In the genomic region with DNA sequence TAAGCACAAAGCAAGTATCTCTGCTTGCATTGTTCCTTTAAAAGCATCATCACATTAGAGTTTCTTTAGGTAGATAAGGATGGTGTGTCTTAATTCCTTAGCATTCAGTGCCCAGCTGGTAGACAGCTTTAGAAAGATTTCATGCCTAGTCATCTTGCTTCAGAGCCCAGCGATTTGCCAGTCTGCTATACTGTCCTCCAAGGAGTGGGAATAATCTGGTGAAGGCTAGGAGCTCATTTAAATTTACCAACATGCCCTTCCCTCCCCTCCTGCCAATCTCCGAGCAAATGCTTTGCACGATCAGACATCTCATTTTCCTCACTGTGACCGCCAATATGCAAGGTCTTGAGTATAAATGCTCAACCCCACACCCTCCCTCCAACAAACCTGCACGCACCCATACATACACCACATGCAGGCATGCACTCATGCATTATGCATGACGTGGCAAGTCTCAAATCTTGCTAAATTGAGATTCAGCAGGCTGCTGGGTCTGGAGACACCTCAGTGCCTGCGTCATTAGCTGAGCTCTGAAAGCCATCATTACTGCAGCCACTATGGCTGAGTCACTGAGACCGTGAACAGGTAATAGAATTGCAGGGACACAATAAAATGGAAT, we compare ENCODE assay signal across 15 mouse cellular contexts.
A peak's percentile ranks its signal among the peaks of the same experiment; 100 is the strongest.
DNase-seq lines count a peak whose midpoint lies in the region; ATAC-seq and TF ChIP-seq lines count a peak whose summit lies in the region.
"Had no signal": no experiment of that assay in that cellular context is flagged by ENCODE, and none has a peak within 500 bp of the region (broad histone marks: within the 10 kb centered on the region; RNA-seq: fewer than 3 reads in every experiment).

No protein-coding gene starts in this region.

- no peak overlapping the region for H3K4me3 ChIP-seq in embryonic facial prominence, embryonic 12.5 days
- H3K4me3 ChIP-seq in embryonic facial prominence, embryonic 10.5 days = no peak overlapping the region
- no peak overlapping the region for H3K4me3 ChIP-seq in neural tube, embryonic 11.5 days (ENCODE audit: low read depth, low read length)
- no peak overlapping the region for H3K4me3 ChIP-seq in midbrain, embryonic 13.5 days (replicated peaks)
- H3K4me3 ChIP-seq in intestine, postnatal 0 days (ENCODE audit: low read depth, low read length) = no peak overlapping the region
- H3K4me3 ChIP-seq: gastrocnemius, adult 2 months had no signal

- H3K4me2 ChIP-seq in embryonic facial prominence, embryonic 12.5 days (replicated peaks) = no peak overlapping the region
- H3K4me2 ChIP-seq in neural tube, embryonic 11.5 days (ENCODE audit: low read depth) = no peak overlapping the region
- 0 out of 2 replicates have a peak overlapping the region, but pooled peaks have one; percentile 25 for H3K4me2 ChIP-seq in midbrain, embryonic 13.5 days (replicated peaks)
- H3K4me2 ChIP-seq in intestine, postnatal 0 days (replicated peaks; ENCODE audit: low read depth) = no peak overlapping the region

- H3K27ac ChIP-seq in embryonic facial prominence, embryonic 12.5 days = no peak overlapping the region
- no peak overlapping the region for H3K27ac ChIP-seq in embryonic facial prominence, embryonic 10.5 days (replicated peaks)
- no peak overlapping the region for H3K27ac ChIP-seq in neural tube, embryonic 11.5 days (ENCODE audit: low read depth, low read length)
- H3K27ac ChIP-seq in midbrain, embryonic 13.5 days = peak overlapping the region; percentile 77
- H3K27ac ChIP-seq in intestine, postnatal 0 days (ENCODE audit: low read depth, low read length) = no peak overlapping the region
- H3K27ac ChIP-seq: gastrocnemius, adult 2 months; liver, embryonic 14.5 days; macrophage had no signal

- DNase-seq in embryonic facial prominence, embryonic 10.5 days (ENCODE audit: low spot score) = no peak
- peak; percentile 16 for DNase-seq in neural tube, embryonic 11.5 days (ENCODE audit: low spot score)
- DNase-seq in neural tube, embryonic 10.5 days (ENCODE audit: extremely low spot score, low spot score) = no peak
- peak; percentile 64 for DNase-seq in telencephalon, adult 2 months (ENCODE audit: low read depth, low spot score)
- DNase-seq: gastrocnemius, adult 2 months; kidney, adult 2 months; spleen, adult 18-20 months; thymus, adult 2 months had no signal

- 70% methylated on average over 8 of the region's 8 CpGs for WGBS in embryonic facial prominence, embryonic 12.5 days
- 74% methylated on average over 8 of the region's 8 CpGs for WGBS in embryonic facial prominence, embryonic 10.5 days
- WGBS in neural tube, embryonic 11.5 days = 56% methylated on average over 8 of the region's 8 CpGs
- 21% methylated on average over 8 of the region's 8 CpGs for WGBS in midbrain, embryonic 13.5 days
- 52% methylated on average over 8 of the region's 8 CpGs for WGBS in intestine, postnatal 0 days

- no peaks in the 10 kb centered on the region for H3K27me3 ChIP-seq in embryonic facial prominence, embryonic 12.5 days
- H3K27me3 ChIP-seq in embryonic facial prominence, embryonic 10.5 days (replicated peaks; ENCODE audit: low read depth, poor library complexity, severe bottlenecking) = no peaks in the 10 kb centered on the region
- H3K27me3 ChIP-seq in neural tube, embryonic 11.5 days (ENCODE audit: control insufficient read depth, insufficient read depth, low read length) = no peaks in the 10 kb centered on the region
- no peaks in the 10 kb centered on the region for H3K27me3 ChIP-seq in midbrain, embryonic 13.5 days
- H3K27me3 ChIP-seq in intestine, postnatal 0 days (replicated peaks; ENCODE audit: control insufficient read depth, insufficient read depth, low read length) = no peaks in the 10 kb centered on the region

- TF ChIP-seq CTCF in intestine, postnatal 0 days (IDR thresholded peaks at IDR 0.05; ENCODE audit: low read depth) = no peak

- no peak overlapping the region for H3K9ac ChIP-seq in embryonic facial prominence, embryonic 12.5 days
- no peak overlapping the region for H3K9ac ChIP-seq in neural tube, embryonic 11.5 days (ENCODE audit: low read length)
- no peak overlapping the region for H3K9ac ChIP-seq in midbrain, embryonic 13.5 days (replicated peaks)
- H3K9ac ChIP-seq in intestine, postnatal 0 days (ENCODE audit: low read depth, low read length) = no peak overlapping the region
- H3K9ac ChIP-seq: liver, embryonic 14.5 days had no signal

- peak; percentile 69; the same call in 1 of the 2 replicates for ATAC-seq in embryonic facial prominence, embryonic 12.5 days (ENCODE audit: insufficient number of reproducible peaks, insufficient read depth, low FRiP score, low TSS enrichment)
- ATAC-seq in neural tube, embryonic 11.5 days (ENCODE audit: insufficient read depth, low FRiP score, low TSS enrichment) = peak; percentile 79
- peak; percentile 98 for ATAC-seq in midbrain, embryonic 13.5 days
- ATAC-seq in intestine, postnatal 0 days = no peak
- ATAC-seq in activated CD4-positive, CD25-positive, alpha-beta regulatory T cell, adult 4 months = no peak

- H3K36me3 ChIP-seq in embryonic facial prominence, embryonic 12.5 days = no peaks in the 10 kb centered on the region
- no peaks in the 10 kb centered on the region for H3K36me3 ChIP-seq in embryonic facial prominence, embryonic 10.5 days (replicated peaks)
- no peaks in the 10 kb centered on the region for H3K36me3 ChIP-seq in neural tube, embryonic 11.5 days (ENCODE audit: control insufficient read depth, insufficient read depth, low read length)
- no peaks in the 10 kb centered on the region for H3K36me3 ChIP-seq in midbrain, embryonic 13.5 days
- H3K36me3 ChIP-seq in intestine, postnatal 0 days (ENCODE audit: control insufficient read depth, insufficient read depth) = no peaks in the 10 kb centered on the region
- H3K36me3 ChIP-seq: G1E had no signal

- H3K4me1 ChIP-seq in embryonic facial prominence, embryonic 12.5 days = no peaks in the 10 kb centered on the region
- H3K4me1 ChIP-seq in embryonic facial prominence, embryonic 10.5 days = no peaks in the 10 kb centered on the region
- no peaks in the 10 kb centered on the region for H3K4me1 ChIP-seq in neural tube, embryonic 11.5 days (ENCODE audit: control insufficient read depth, insufficient read depth, low read length)
- H3K4me1 ChIP-seq in midbrain, embryonic 13.5 days (replicated peaks) = peaks cover 30% of the 10 kb centered on the region
- H3K4me1 ChIP-seq in intestine, postnatal 0 days (replicated peaks; ENCODE audit: control insufficient read depth, insufficient read depth, low read length) = no peaks in the 10 kb centered on the region

- H3K9me3 ChIP-seq in embryonic facial prominence, embryonic 12.5 days = no peaks in the 10 kb centered on the region
- no peaks in the 10 kb centered on the region for H3K9me3 ChIP-seq in embryonic facial prominence, embryonic 10.5 days
- H3K9me3 ChIP-seq in neural tube, embryonic 11.5 days (ENCODE audit: control insufficient read depth, low read length) = no peaks in the 10 kb centered on the region
- H3K9me3 ChIP-seq in midbrain, embryonic 13.5 days = no peaks in the 10 kb centered on the region
- H3K9me3 ChIP-seq in intestine, postnatal 0 days (ENCODE audit: control insufficient read depth) = no peaks in the 10 kb centered on the region

Comparison
In these comparisons a context has a peak if more than half of its experiments do, and no peak if none do; other contexts are left out.
1. DNase-seq: peak in neural tube, embryonic 11.5 days (single experiment) and telencephalon, adult 2 months (single experiment); none in embryonic facial prominence, embryonic 10.5 days (single experiment) and neural tube, embryonic 10.5 days (single experiment).
2. ATAC-seq: peak in embryonic facial prominence, embryonic 12.5 days (single experiment), neural tube, embryonic 11.5 days (single experiment) and midbrain, embryonic 13.5 days (single experiment); none in intestine, postnatal 0 days (single experiment) and activated CD4-positive, CD25-positive, alpha-beta regulatory T cell, adult 4 months (single experiment).